Mouse (Mus musculus): Measurements from ENCODE around the gene Bcas1.
A peak's percentile ranks its signal among the peaks of the same experiment; 100 is the strongest.

The Bcas1 gene

GRCm38 (mm10) chr2:170418748-170419147, 8.9 kb downstream of the Bcas1 start:
- no peak for DNase-seq (ENCODE audit: low spot score in 2 of 2)

- DNase-seq (ENCODE audit: low spot score in 2 of 2), result no peak
Observed at GRCm38 (mm10) chr2:170411490-170412168, 16.0 kb downstream of the Bcas1 start.

GRCm38 (mm10) chr2:170410677-170411489, 16.8 kb downstream of the Bcas1 start:
- DNase-seq (ENCODE audit: low spot score in 2 of 2), result no peak

- no peak for DNase-seq (ENCODE audit: low spot score in 2 of 2)
Observed at GRCm38 (mm10) chr2:170406438-170406837, 21.2 kb downstream of the Bcas1 start.

GRCm38 (mm10) chr2:170404781-170405573, 22.7 kb downstream of the Bcas1 start:
- no peak for DNase-seq (ENCODE audit: low spot score in 2 of 2)

GRCm38 (mm10) chr2:170403666-170404385, 23.8 kb downstream of the Bcas1 start:
- no peak for DNase-seq (ENCODE audit: low spot score in 2 of 2)

- peak; percentile 30 to 61 for DNase-seq (ENCODE audit: low spot score in 2 of 2)
Observed at GRCm38 (mm10) chr2:170401211-170401799, 26.3 kb downstream of the Bcas1 start.

GRCm38 (mm10) chr2:170400666-170401065, 27.0 kb downstream of the Bcas1 start:
- DNase-seq (ENCODE audit: low spot score in 2 of 2), result no peak

- DNase-seq (ENCODE audit: low spot score in 2 of 2), result no peak
Observed at GRCm38 (mm10) chr2:170391994-170392393, 35.7 kb downstream of the Bcas1 start.

GRCm38 (mm10) chr2:170388320-170388719, 39.3 kb downstream of the Bcas1 start:
- no peak for DNase-seq (ENCODE audit: low spot score in 2 of 2)

GRCm38 (mm10) chr2:170385556-170385955, 42.1 kb downstream of the Bcas1 start:
- no peak for DNase-seq (ENCODE audit: low spot score in 2 of 2)

GRCm38 (mm10) chr2:170384770-170385169, 42.9 kb downstream of the Bcas1 start:
- DNase-seq (ENCODE audit: low spot score in 2 of 2), result peak; percentile 24 to 43

GRCm38 (mm10) chr2:170373391-170373790, 54.3 kb downstream of the Bcas1 start:
- no peak for DNase-seq (ENCODE audit: low spot score in 2 of 2)

GRCm38 (mm10) chr2:170365676-170366075, 62.0 kb downstream of the Bcas1 start:
- no peak for DNase-seq (ENCODE audit: low spot score in 2 of 2)

GRCm38 (mm10) chr2:170365271-170365670, 62.4 kb downstream of the Bcas1 start:
- no peak for DNase-seq (ENCODE audit: low spot score in 2 of 2)

- DNase-seq (ENCODE audit: low spot score in 2 of 2), result no peak
Observed at GRCm38 (mm10) chr2:170356667-170357374, 70.8 kb downstream of the Bcas1 start.

GRCm38 (mm10) chr2:170354963-170355367, 72.7 kb downstream of the Bcas1 start:
- DNase-seq (ENCODE audit: low spot score in 2 of 2), result peak; percentile 44 to 67

- no peak for DNase-seq (ENCODE audit: low spot score in 2 of 2)
Observed at GRCm38 (mm10) chr2:170352273-170352672, 75.4 kb downstream of the Bcas1 start.

- DNase-seq (ENCODE audit: low spot score in 2 of 2), result no peak
Observed at GRCm38 (mm10) chr2:170351847-170352246, 75.8 kb downstream of the Bcas1 start.

- DNase-seq (ENCODE audit: low spot score in 2 of 2), result no peak
Observed at GRCm38 (mm10) chr2:170349784-170350183, 77.9 kb downstream of the Bcas1 start.

- DNase-seq (ENCODE audit: low spot score in 2 of 2), result no peak
Observed at GRCm38 (mm10) chr2:170349096-170349495, 78.5 kb downstream of the Bcas1 start.
